Comparison of ENCODE assay signal across 8 mouse cellular contexts in genomic region chr1:37864511-37865400, GRCm38 (mm10). TPM values are rescaled to one million over a fixed set of nuclear protein-coding genes. Genes with fewer than 3 reads are reported as not detected.
DNase-seq lines count a peak whose midpoint lies in the region; ATAC-seq and TF ChIP-seq lines count a peak whose summit lies in the region.

No protein-coding gene starts in this region.

- H3K36me3 ChIP-seq in E14TG2a.4 (ENCODE audit: insufficient read depth, low read length), result no peaks in the 10 kb centered on the region
- H3K36me3 ChIP-seq in forebrain, embryonic 12.5 days (replicated peaks), result no peaks in the 10 kb centered on the region
- no peaks in the 10 kb centered on the region for H3K36me3 ChIP-seq in heart, postnatal 0 days (replicated peaks; ENCODE audit: control insufficient read depth, insufficient read depth, low read length)
- no peaks in the 10 kb centered on the region for H3K36me3 ChIP-seq in liver, embryonic 16.5 days (ENCODE audit: control insufficient read depth, insufficient read depth)
- H3K36me3 ChIP-seq in neural tube, embryonic 13.5 days, result no peaks in the 10 kb centered on the region
- no peaks in the 10 kb centered on the region for H3K36me3 ChIP-seq in testis, adult 2 months (ENCODE audit: control insufficient read depth, insufficient read depth, low read length)

- no peaks in the 10 kb centered on the region for H3K9me3 ChIP-seq in E14TG2a.4 (ENCODE audit: low read length)
- no peaks in the 10 kb centered on the region for H3K9me3 ChIP-seq in forebrain, embryonic 12.5 days
- no peaks in the 10 kb centered on the region for H3K9me3 ChIP-seq in heart, postnatal 0 days (replicated peaks; ENCODE audit: control insufficient read depth, low read length)
- H3K9me3 ChIP-seq in liver, embryonic 16.5 days (replicated peaks; ENCODE audit: control insufficient read depth, low read length), result no peaks in the 10 kb centered on the region
- no peaks in the 10 kb centered on the region for H3K9me3 ChIP-seq in neural tube, embryonic 13.5 days

- ATAC-seq in forebrain, embryonic 12.5 days (ENCODE audit: low FRiP score), result peak; percentile 98
- peak; percentile 96 for ATAC-seq in heart, postnatal 0 days (ENCODE audit: insufficient read depth, low read depth)
- ATAC-seq in liver, embryonic 16.5 days (ENCODE audit: low read depth), result peak; percentile 93
- ATAC-seq in neural tube, embryonic 13.5 days (ENCODE audit: low read depth), result peak; percentile 98

- H3K4me2 ChIP-seq in forebrain, embryonic 12.5 days, result peak overlapping the region; percentile 72
- peak overlapping the region; percentile 91 for H3K4me2 ChIP-seq in heart, postnatal 0 days (ENCODE audit: low read depth, low read length)
- H3K4me2 ChIP-seq in liver, embryonic 16.5 days (ENCODE audit: low read depth, low read length), result peak overlapping the region; percentile 89
- H3K4me2 ChIP-seq in neural tube, embryonic 13.5 days, result peak overlapping the region; percentile 68

- H3K27ac ChIP-seq in forebrain, embryonic 12.5 days, result peak overlapping the region; percentile 88
- peak overlapping the region; percentile 92 for H3K27ac ChIP-seq in heart, postnatal 0 days (ENCODE audit: low read depth)
- H3K27ac ChIP-seq in liver, embryonic 16.5 days (ENCODE audit: low read length), result peak overlapping the region; percentile 92
- peak overlapping the region; percentile 92 for H3K27ac ChIP-seq in neural tube, embryonic 13.5 days (replicated peaks)
- H3K27ac ChIP-seq in testis, adult 2 months (ENCODE audit: control insufficient read depth, insufficient read depth, low read depth, low read length), result peak overlapping the region; percentile 96

- peaks cover 14% of the 10 kb centered on the region for H3K4me1 ChIP-seq in E14TG2a.4 (replicated peaks; ENCODE audit: low read depth, low read length)
- H3K4me1 ChIP-seq in forebrain, embryonic 12.5 days, result peaks cover 5% of the 10 kb centered on the region
- H3K4me1 ChIP-seq in heart, postnatal 0 days (ENCODE audit: control insufficient read depth, insufficient read depth), result peaks cover 6% of the 10 kb centered on the region; the same call in 1 of the 2 replicates
- H3K4me1 ChIP-seq in liver, embryonic 16.5 days (ENCODE audit: control insufficient read depth, low read depth, low read length), result peaks cover 9% of the 10 kb centered on the region
- peaks cover 15% of the 10 kb centered on the region for H3K4me1 ChIP-seq in neural tube, embryonic 13.5 days (replicated peaks)
- H3K4me1 ChIP-seq in testis, adult 2 months (ENCODE audit: control insufficient read depth, insufficient read depth, low read length), result no peaks in the 10 kb centered on the region

- H3K9ac ChIP-seq in forebrain, embryonic 12.5 days, result peak overlapping the region; percentile 71
- H3K9ac ChIP-seq in heart, postnatal 0 days (replicated peaks; ENCODE audit: low read depth, low read length), result peak overlapping the region; percentile 59
- peak overlapping the region; percentile 87 for H3K9ac ChIP-seq in liver, embryonic 16.5 days (ENCODE audit: low read depth, low read length)
- peak overlapping the region; percentile 82 for H3K9ac ChIP-seq in neural tube, embryonic 13.5 days

- peaks cover 7% of the 10 kb centered on the region for H3K27me3 ChIP-seq in E14TG2a.4 (ENCODE audit: insufficient read depth, low read length)
- peaks cover 6% of the 10 kb centered on the region; the same call in 1 of the 2 replicates for H3K27me3 ChIP-seq in forebrain, embryonic 12.5 days
- H3K27me3 ChIP-seq in heart, postnatal 0 days (ENCODE audit: control insufficient read depth, insufficient read depth, low read length), result no peaks in the 10 kb centered on the region
- no peaks in the 10 kb centered on the region for H3K27me3 ChIP-seq in liver, embryonic 16.5 days (ENCODE audit: control insufficient read depth, insufficient read depth, low read depth, low read length)
- peaks cover 10% of the 10 kb centered on the region for H3K27me3 ChIP-seq in neural tube, embryonic 13.5 days
- H3K27me3 ChIP-seq in testis, adult 2 months (ENCODE audit: control insufficient read depth, insufficient read depth, low read length), result no peaks in the 10 kb centered on the region

- peak; percentile 89 for TF ChIP-seq POLR2A in testis, adult 2 months (IDR thresholded peaks at IDR 0.05; ENCODE audit: control insufficient read depth, low read depth, low read length)

- no peak for TF ChIP-seq EP300 in heart, postnatal 0 days (IDR thresholded peaks at IDR 0.05; ENCODE audit: low read depth)

- under 1% methylated on average over 80 of the region's 90 CpGs for WGBS in forebrain, embryonic 12.5 days
- WGBS in heart, postnatal 0 days, result under 1% methylated on average over 81 of the region's 90 CpGs
- WGBS in liver, embryonic 16.5 days (ENCODE audit: insufficient replicate concordance), result under 1% methylated on average over 89 of the region's 90 CpGs
- whole genome bisulfite sequencing in neural tube, embryonic 13.5 days, result under 1% methylated on average over 87 of the region's 90 CpGs

- DNase-seq in c-Kit-positive CD71-positive TER-119-positive erythroid progenitor cells, embryonic 14.5 days (ENCODE audit: low spot score), result peak; percentile 97
- peak; percentile 98 for DNase-seq in heart, postnatal 0 days (ENCODE audit: low spot score)
- DNase-seq in kidney, postnatal 4 days, result peak; percentile 99 to 100

- TF ChIP-seq CTCF in E14TG2a.4 (conservative IDR thresholded peaks at IDR 0.05; ENCODE audit: low read length), result no peak
- TF ChIP-seq CTCF in heart, postnatal 0 days (IDR thresholded peaks at IDR 0.05; ENCODE audit: low read depth), result peak; percentile 43
- TF ChIP-seq CTCF in testis, adult 2 months (IDR thresholded peaks at IDR 0.05; ENCODE audit: control insufficient read depth, insufficient read depth, insufficient replicate concordance, low read depth, low read length), result no peak

- peak overlapping the region; percentile 91 for H3K4me3 ChIP-seq in E14TG2a.4 (replicated peaks; ENCODE audit: low read length)
- H3K4me3 ChIP-seq in forebrain, embryonic 12.5 days (replicated peaks), result peak overlapping the region; percentile 63
- H3K4me3 ChIP-seq in heart, postnatal 0 days (ENCODE audit: low read depth, low read length), result peak overlapping the region; percentile 58
- peak overlapping the region; percentile 70 for H3K4me3 ChIP-seq in liver, embryonic 16.5 days (ENCODE audit: low read depth, low read length)
- H3K4me3 ChIP-seq in neural tube, embryonic 13.5 days, result peak overlapping the region; percentile 68
- H3K4me3 ChIP-seq in testis, adult 2 months (ENCODE audit: control insufficient read depth, low read depth, low read length), result peak overlapping the region; percentile 90

RNA-seq across cellular contexts. Expression of gene Tsga10, which starts 1.5 kb away (rescaled TPM):
- 18.3 and 20.2 TPM in 2 replicates for polyA plus RNA-seq in forebrain, embryonic 12.5 days (2016; fragmentation: Nextera tagmentation; extraction: Ambion mirVana)
- total RNA-seq in heart, postnatal 0 days (2014; rRNA removed; ENCODE audit: low replicate concordance), result 1.5 and 3.7 TPM in 2 replicates
- 3.1 and 3.6 TPM in 2 replicates for polyA plus RNA-seq in heart, postnatal 0 days (2015; fragmentation: Nextera tagmentation; extraction: Ambion mirVana)
- polyA plus RNA-seq in liver, embryonic 16.5 days (2015; fragmentation: Nextera tagmentation; extraction: Ambion mirVana), result 1.1 and 1.4 TPM in 2 replicates
- 19.1 and 20.6 TPM in 2 replicates for polyA plus RNA-seq in neural tube, embryonic 13.5 days (2015; fragmentation: Nextera tagmentation; extraction: Ambion mirVana)
- polyA plus RNA-seq in testis, adult 2 months (2012; rRNA removed), result 31.1 and 36.4 TPM in 2 replicates

RNA-seq across cellular contexts. Expression of gene Lipt1, which starts 6.8 kb away (rescaled TPM):
- 7.9 and 9.3 TPM in 2 replicates for polyA plus RNA-seq in forebrain, embryonic 12.5 days (2016; fragmentation: Nextera tagmentation; extraction: Ambion mirVana)
- total RNA-seq in heart, postnatal 0 days (2014; rRNA removed; ENCODE audit: low replicate concordance), result 6.9 and 8.9 TPM in 2 replicates
- polyA plus RNA-seq in heart, postnatal 0 days (2015; fragmentation: Nextera tagmentation; extraction: Ambion mirVana), result 10.4 and 12.0 TPM in 2 replicates
- polyA plus RNA-seq in liver, embryonic 16.5 days (2015; fragmentation: Nextera tagmentation; extraction: Ambion mirVana), result 3.9 and 4.2 TPM in 2 replicates
- polyA plus RNA-seq in neural tube, embryonic 13.5 days (2015; fragmentation: Nextera tagmentation; extraction: Ambion mirVana), result 6.9 and 8.7 TPM in 2 replicates
- polyA plus RNA-seq in testis, adult 2 months (2012; rRNA removed), result 2.8 and 3.3 TPM in 2 replicates

RNA-seq across cellular contexts. Expression of gene Mitd1, which starts 25.5 kb away (rescaled TPM):
- 22.1 and 23.1 TPM in 2 replicates for polyA plus RNA-seq in forebrain, embryonic 12.5 days (2016; fragmentation: Nextera tagmentation; extraction: Ambion mirVana)
- total RNA-seq in heart, postnatal 0 days (2014; rRNA removed; ENCODE audit: low replicate concordance), result 0.34 and 1.3 TPM in 2 replicates
- polyA plus RNA-seq in heart, postnatal 0 days (2015; fragmentation: Nextera tagmentation; extraction: Ambion mirVana), result 8.6 and 9.0 TPM in 2 replicates
- polyA plus RNA-seq in liver, embryonic 16.5 days (2015; fragmentation: Nextera tagmentation; extraction: Ambion mirVana), result 10.3 and 11.1 TPM in 2 replicates
- 16.0 and 17.1 TPM in 2 replicates for polyA plus RNA-seq in neural tube, embryonic 13.5 days (2015; fragmentation: Nextera tagmentation; extraction: Ambion mirVana)
- polyA plus RNA-seq in testis, adult 2 months (2012; rRNA removed), result 1.2 and 1.8 TPM in 2 replicates

RNA-seq across cellular contexts. Expression of gene Mrpl30, which starts 25.5 kb away (rescaled TPM):
- 213 and 215 TPM in 2 replicates for polyA plus RNA-seq in forebrain, embryonic 12.5 days (2016; fragmentation: Nextera tagmentation; extraction: Ambion mirVana)
- 156 and 175 TPM in 2 replicates for total RNA-seq in heart, postnatal 0 days (2014; rRNA removed; ENCODE audit: low replicate concordance)
- 478 and 500 TPM in 2 replicates for polyA plus RNA-seq in heart, postnatal 0 days (2015; fragmentation: Nextera tagmentation; extraction: Ambion mirVana)
- 130 and 141 TPM in 2 replicates for polyA plus RNA-seq in liver, embryonic 16.5 days (2015; fragmentation: Nextera tagmentation; extraction: Ambion mirVana)
- 260 and 271 TPM in 2 replicates for polyA plus RNA-seq in neural tube, embryonic 13.5 days (2015; fragmentation: Nextera tagmentation; extraction: Ambion mirVana)
- polyA plus RNA-seq in testis, adult 2 months (2012; rRNA removed), result 64.9 and 71.3 TPM in 2 replicates

RNA-seq across cellular contexts. Expression of gene Lyg2, which starts 51.5 kb away (rescaled TPM):
- not detected in 2 replicates for polyA plus RNA-seq in forebrain, embryonic 12.5 days (2016; fragmentation: Nextera tagmentation; extraction: Ambion mirVana)
- total RNA-seq in heart, postnatal 0 days (2014; rRNA removed; ENCODE audit: low replicate concordance), result not detected in 2 replicates
- polyA plus RNA-seq in heart, postnatal 0 days (2015; fragmentation: Nextera tagmentation; extraction: Ambion mirVana), result not detected in 2 replicates
- not detected in 2 replicates for polyA plus RNA-seq in liver, embryonic 16.5 days (2015; fragmentation: Nextera tagmentation; extraction: Ambion mirVana)
- polyA plus RNA-seq in neural tube, embryonic 13.5 days (2015; fragmentation: Nextera tagmentation; extraction: Ambion mirVana), result not detected in 2 replicates
- polyA plus RNA-seq in testis, adult 2 months (2012; rRNA removed), result not detected in 2 replicates

Comparison
In these comparisons a context has a peak if more than half of its experiments do, and no peak if none do; other contexts are left out.
1. Peak in every context shown above with its lines: DNase-seq, ATAC-seq, H3K4me3 ChIP-seq and H3K27ac ChIP-seq.